Mouse (Mus musculus): ENCODE measurements at regions not wholly inside any gene's neighbourhood (a gene's known extent, or its start where the extent isn't known, plus 50 kb on each side); places are given as distances from the start of the nearest gene placed in this dataset.

- TF ChIP-seq POLR2A (IDR thresholded peaks at IDR 0.05; ENCODE audit: low read depth, low read length) (no peak), CTCF (IDR thresholded peaks at IDR 0.05; ENCODE audit: borderline replicate concordance, insufficient read depth, low read length) (no peak)
Measured at GRCm38 (mm10) chr14:72884561-72884960, 164.4 kb downstream of the Cysltr2 start.
